Mouse (Mus musculus) urinary bladder, postnatal 14 days (tissue): ENCODE data around the gene Gm16253.
"Not testable (repeated sequence)": the region's sequence is repeated elsewhere in the genome, so short reads cannot be mapped to it uniquely, and the experiment has no call there.

Source experiments
- DNase-seq: peaks from one replicate; pipeline ENCODE4 v3.0.0; 2021; ENCODE audit warnings: low spot score

The Gm16253 gene

DNA sequence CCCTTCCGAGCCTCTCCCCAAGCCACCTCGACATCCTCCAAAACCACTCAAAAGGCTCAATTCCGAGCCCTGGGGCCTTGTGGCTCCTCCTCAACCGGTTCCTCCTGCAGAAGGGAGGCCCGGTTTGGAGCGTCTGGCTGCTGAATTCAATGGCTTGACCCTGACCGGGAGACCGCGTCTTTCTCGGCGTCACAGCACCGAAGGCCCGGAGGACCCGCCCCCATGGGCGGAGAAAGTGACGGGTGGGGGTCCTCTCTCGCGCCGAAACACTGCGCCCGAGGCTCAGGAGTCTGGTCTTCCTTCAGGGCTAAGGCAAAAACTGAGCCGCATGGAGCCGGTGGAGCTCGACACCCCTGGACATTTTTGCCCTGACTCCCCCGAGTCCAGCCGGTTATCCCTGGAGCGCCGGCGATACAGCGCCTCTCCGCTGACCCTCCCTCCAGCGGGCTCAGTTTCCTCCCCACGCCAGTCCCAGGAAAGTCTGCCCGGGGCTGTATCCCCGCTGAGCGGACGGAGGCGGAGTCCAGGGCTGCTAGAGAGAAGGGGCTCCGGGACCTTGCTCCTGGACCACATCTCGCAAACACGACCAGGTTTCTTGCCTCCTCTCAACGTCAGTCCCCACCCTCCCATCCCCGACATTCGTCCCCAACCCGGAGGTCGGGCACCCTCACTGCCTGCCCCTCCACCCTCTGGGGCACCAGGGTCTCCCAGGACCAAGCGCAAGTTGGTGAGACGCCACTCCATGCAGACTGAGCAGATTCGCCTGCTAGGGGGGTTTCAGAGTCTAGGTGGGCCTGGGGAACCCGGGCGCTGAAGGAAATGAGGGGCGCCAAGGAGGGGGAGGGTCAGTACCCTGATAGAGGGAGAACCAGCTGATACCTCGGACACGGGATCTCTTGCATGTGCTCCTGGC, 21.6 kb downstream of the Gm16253 start:
- DNase-seq = peak; percentile 66

DNA sequence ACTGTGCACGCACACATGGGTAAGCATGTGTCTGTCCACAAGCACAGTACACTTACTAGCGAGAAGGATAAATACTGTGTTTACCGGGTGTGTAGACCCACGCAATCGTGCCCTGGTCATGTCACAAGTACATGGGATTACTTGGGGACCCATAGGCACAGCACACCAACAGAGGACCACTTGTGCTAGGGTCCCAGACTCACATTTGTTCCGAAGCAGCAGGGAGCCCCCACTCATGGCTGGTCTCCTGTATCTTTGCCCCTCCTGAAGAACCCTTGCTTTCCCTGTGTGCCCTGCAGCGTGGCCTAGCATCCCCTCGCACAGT, 22.2 kb downstream of the Gm16253 start:
- DNase-seq = no peak

DNA sequence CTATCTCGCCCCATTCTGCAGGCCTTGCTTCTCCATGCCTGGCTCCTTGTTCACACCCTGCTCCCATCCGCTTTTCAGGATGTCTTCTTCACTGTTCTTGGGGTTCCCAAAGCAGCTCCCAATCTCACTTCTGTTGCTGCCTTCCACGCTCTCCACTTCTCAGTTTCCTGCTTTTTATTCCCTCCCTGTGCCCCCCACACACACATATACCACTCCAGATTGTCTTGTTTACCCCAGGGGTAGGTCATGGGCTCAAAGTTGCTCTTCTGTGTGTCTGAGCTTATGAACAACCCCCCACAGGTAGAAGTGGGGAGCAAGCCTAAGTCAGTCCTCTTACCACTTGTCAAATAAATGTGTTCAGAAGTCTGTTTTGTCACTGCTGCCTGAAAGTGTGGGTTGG, 22.6 kb downstream of the Gm16253 start:
- DNase-seq = no peak

DNA sequence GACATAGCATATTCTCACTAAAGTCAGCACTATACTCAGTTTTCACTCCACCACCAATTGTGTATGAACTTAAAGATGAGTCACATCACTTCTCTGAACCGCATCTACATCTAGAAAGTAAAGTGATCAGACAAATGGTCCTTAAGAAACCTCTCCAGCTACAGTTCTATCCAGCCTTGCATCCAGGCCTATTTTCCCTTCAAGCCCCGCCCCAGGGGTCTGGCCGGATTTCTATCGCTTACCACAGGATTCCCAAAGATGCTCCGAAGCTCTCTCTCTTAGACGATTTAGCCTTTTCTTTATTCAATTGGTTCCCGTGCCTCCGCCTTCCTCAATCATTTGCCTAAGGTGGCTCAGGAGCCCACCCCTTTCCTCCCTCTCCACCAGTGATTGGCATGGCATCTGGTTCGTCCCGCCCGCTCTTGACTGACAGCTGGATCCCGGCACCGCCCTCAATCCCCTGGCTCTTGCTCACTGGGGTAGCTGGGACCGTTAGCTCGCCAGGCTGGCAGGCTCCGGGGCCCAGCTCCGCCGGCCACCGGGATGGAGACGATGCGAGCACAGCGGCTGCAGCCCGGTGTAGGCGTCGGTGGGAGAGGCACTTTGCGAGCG, 24.0 kb downstream of the Gm16253 start, which contains the start of gene Lix1l:
TSS of gene Lix1l (plus strand) at position 511 of the 612 bp plus-strand sequence.
- peak; percentile 91 for DNase-seq

DNA sequence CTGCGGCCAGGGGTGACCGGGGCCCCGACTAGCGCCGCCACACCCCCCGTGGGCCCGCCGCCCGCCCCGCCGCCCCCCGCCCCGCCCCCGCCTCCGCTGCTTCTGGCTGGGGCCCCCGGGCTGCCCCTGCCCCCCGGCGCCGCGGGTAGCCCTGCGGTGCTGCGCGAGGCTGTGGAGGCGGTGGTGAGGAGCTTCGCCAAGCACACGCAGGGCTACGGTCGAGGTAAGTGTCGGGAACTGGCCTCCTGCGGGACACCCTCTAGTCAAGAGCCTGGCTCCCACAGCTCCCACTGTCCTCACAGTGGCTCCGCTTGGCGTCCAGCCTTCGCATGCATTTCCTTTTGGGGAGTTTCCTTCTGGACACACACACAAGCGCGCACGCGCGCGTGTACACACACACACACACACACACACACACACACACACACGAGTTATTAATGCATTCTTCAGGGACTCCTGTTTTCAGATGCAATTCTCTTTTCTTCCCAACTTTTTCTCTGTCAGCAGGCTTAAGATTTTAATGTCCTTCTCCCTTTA, 24.5 kb downstream of the Gm16253 start:
- peak; percentile 79 for DNase-seq

DNA sequence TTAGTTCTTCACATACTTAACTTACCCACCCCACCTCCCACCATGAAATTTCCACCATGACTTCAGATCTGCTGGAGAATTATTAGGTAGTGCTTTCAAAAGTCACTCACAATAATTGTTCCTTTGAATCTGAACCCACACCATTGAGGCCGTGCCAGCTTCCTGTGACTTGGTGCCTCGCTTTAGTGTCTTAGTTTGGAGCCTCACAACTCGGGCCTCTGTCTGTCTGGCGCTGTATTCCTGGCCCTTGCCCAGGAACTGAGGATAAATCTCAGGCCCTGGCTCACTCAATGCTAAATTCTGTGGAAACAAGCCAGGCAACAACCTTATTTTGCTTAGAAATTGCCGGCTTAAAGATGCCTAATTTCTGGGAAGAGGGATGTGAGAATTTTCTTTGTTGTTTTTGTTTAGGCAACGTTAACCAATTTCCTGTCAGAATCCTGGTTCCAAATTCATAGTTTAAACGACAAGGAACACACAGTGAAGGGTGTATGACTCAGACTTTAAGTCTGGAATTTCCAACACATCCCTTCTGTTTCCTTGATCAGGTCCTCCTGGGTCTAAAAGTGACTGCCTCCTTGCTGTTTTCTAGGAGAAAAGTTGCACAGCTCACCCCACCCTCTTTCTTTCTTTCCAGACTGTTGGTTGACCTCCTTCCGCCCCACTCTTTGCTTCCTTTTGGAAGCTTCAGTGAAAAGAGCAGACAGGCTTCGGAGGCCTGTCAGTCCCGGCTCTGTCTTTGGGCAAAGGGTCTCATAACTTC, 25.3 kb downstream of the Gm16253 start:
- DNase-seq = peak; percentile 51

DNA sequence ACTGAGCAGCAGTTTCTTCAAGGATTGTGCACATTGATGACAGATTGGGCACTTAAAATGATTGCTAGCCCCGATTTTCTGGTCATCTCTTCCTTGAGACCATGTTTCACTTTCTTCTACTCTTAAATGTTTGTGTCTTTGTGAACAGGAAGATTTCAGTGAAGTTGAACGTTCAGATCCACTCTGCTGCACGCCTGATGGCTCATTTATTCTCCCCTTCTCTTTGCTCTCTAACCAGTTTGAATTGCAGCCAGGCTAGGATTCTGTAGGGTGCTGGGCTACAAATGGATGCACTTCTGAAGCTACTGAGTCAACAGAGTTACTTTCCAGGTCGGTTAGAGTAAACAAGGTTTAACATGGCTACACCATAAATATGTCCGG, 25.9 kb downstream of the Gm16253 start:
- no peak for DNase-seq

DNA sequence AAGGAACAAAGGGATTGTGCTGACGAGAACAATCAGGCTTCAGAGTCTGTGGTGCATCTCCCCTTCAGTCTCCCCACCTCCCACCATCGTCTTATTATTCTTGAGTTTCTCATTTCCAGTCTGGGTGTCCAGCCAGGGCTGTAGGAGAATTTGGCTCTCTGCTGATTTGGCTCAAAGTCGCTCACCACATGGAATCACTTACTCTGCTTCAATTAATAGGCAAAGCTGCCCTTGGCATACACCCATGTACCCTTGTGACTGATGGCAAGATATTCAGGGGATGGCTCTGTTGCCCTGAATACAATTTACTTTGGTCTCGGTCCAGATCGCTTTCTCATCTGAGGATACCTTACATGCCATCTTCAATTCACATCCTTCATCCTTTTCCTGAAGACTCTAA, 26.5 kb downstream of the Gm16253 start:
- DNase-seq = no peak

DNA sequence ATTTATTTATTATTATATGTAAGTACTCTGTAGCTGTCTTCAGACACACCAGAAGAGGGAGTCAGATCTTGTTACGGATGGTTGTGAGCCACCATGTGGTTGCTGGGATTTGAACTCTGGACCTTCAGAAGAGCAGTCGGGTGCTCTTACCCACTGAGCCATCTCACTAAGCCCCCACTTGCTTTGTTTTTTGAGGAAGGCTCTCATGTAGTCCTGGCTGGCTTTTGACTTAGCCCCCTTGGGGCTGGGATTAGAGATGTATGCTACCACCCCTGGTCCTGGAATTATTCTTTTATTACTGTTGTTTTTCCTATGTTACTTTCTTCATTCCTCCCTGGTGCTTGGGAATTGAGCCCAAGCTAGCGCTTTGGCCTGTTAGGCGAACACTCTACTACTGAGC, 29.2 kb downstream of the Gm16253 start:
- not testable (repeated sequence) for DNase-seq

DNA sequence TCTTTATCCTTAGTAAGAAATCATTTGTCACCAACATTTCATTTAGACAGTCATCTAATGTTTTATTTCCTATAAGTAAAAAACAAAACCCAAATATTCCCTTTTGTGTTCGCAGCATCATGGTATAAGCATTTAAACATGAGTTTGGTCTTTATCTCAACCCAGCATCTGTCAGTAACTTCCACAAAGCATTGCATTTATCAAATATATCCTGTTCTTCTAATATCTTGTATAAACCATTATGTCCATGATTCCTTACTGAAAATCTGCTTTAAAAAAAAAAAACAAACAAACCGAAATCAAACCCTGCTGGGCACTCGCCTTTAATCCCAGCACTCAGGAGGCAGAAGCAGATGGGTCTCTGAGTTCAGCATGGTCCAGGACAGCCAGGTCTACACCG, 29.8 kb downstream of the Gm16253 start:
- DNase-seq = no peak

DNA sequence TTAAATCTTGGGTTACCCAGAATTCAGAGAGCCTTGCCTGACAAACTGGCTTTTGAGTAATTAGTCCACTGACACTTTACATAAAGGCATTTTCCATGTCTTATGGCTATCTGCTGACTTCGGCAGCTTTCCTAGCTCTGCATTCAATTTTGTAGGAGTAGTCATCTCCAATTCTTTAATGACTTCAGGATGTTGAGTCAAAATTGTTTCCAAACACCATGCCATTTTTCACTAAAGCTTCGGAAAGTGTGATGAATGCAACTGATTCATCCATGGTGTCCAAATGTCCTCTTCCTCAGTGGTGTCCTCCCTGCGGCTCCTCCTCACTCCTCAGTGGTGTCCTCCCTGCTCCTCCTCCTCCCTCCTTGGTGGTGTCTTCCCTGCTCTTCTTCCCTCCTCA, 41.2 kb downstream of the Gm16253 start:
- no peak for DNase-seq

DNA sequence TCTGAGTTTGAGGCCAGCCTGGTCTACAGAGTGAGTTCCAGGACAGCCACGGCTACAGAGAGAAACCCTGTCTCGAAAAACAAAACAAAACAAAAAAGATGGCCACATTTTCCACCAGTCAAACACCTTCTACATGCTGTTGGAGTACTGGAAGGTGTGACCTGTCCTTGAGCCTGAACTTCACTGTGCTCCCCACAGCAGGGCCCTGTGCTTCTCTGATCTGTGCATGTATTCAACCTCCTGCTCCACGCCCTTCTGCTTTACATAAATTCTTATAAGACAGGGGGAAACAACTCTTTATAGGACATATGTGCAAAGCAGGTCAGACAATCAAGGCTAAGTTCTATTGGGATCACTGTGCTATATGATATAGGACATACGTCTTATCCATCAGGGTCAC, 46.4 kb downstream of the Gm16253 start:
- DNase-seq = no peak

DNA sequence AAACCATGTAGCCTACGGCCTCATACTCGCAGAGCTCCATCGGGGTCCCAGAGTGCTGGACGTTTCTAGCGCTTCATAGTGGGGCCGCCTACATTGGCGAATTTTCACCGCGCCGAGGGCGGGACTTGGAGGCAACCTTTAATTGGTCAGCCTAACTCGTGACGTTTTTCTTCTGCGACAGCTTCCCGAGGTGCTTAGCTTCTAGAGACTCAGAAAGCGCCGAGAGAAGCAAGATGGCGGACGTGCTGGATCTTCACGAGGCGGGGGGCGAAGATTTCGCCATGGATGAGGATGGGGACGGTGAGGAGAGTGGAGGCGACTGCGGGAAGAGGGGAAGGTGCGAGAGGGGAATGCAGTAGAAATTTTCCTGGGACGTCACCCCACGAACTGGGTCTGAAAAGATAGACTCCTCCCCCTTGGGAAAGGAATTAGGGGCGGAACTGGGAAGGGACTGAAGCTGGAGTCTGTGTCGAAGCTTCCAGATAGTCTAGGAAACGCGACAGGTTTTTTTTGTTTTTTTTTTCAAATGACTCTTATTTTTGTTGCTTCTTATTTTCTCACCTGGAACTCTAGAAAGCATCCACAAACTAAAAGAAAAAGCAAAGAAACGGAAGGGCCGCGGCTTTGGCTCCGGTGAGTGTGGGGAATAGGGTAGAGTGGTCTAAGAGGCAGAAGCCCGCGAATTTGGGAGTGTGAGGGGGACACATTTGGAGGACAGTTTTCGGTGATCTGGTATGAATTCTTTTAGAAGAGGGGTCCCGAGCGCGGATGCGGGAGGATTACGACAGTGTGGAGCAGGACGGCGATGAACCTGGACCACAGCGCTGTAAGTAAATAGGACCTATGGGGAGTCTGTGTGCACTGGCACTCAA, 53.2 kb downstream of the Gm16253 start, which contains the start of gene Rbm8a:
TSS of gene Rbm8a (plus strand) at position 205 of the 872 bp plus-strand sequence.
- DNase-seq = peak; percentile 96
